Mouse (Mus musculus): ENCODE measurements around the gene Rinl.

Rinl gene

DNA sequence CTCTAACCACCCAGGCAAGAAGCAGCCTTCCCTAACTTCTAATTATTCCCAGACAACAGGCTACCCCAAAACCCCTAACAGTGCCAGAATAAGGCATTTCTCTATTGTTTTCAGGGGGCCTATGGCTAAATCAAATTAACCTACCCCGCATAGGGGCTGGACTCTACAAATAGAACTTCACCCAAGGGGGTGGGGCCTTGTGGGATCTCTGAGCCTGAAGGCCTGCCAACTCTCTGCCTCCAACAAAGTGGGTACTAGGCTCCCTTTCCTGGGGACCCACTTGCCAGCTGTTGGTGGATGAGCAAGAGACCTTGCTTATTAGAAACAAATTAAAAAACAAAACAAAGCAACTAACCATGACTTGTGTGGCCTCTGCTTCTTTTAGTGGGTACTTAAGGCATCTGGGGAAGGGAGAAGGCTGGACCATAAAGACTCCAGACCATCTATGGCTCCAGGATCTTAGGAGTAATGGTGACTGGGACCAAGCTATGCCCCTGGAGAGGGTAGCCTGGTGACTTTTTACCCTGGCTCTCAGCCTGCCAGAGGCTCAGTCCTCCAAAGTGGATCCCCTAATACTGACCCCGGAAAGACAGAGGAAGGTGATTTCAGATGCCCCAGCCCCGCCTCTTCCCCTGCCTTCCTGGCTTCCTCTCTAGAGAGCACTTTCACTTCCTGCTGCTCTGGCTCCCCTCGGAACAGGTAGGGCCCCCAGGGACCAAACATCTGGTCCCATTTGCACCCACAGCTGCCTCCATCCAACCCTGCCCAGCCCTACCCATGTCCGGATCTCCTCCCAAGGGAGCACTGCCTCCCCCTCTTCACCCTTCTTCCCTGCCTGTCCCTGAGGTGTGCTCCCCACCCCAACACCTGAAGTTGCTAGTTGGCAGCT is at the start of gene Rinl:
Gene Rinl, plus strand, starts transcription at position 663 of the 889 bp plus-strand sequence.
- no peak for DNase-seq (ENCODE audit: low read depth, low spot score)

DNA sequence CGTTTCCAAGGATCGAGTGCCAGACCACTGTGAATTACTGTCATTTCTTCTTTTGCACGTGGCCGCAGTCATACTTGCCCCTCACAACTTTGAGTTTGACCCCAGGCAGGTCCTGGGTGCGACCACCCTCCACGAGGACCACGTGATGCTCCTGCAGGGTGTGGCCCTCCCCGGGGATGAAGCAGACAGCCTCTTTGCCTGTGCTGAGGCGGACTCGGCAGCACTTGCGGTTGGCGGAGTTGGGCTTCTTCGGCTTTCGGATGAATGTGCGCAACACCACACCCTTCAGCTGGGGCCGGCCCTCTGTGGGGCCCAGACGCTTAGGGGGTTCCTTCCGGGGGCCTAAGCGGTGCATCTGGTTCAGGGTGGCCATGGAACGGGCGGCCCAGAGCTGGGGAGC is 48.9 kb upstream of the Rinl start:
- DNase-seq (ENCODE audit: low read depth, low spot score) = no peak

GRCm38 (mm10) chr7:28740949-28741348 is 47.8 kb upstream of the Rinl start:
- no peak for DNase-seq (ENCODE audit: low read depth, low spot score)

DNA sequence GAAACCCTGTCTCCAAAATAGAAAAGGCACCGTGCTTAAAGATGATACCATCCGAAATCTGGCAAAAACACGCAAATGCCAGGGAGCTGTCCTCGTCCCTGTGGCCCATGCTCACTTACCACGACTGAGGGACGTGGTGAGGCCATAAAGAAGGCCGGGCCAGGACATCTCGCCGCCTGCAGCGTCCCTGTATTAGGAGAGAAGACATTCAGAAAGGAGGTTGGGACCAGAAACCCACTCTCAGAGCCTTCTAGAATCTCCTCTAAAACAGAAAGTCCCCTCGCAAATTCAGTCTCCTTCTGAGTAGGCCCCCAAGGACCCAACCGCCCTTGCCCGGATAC is 47.4 kb upstream of the Rinl start:
- DNase-seq (ENCODE audit: low read depth, low spot score) = no peak

- peak; percentile 97 for DNase-seq (ENCODE audit: low read depth, low spot score)
Observed at GRCm38 (mm10) chr7:28741709-28742438, 46.9 kb upstream of the Rinl start, which contains the start of the genes Mrps12 and Sars2. Gene Mrps12, minus strand, starts transcription at chr7:28741820. Gene Sars2, plus strand, starts transcription at chr7:28741992.

GRCm38 (mm10) chr7:28749935-28750334 is 38.8 kb upstream of the Rinl start:
- no peak for DNase-seq (ENCODE audit: low read depth, low spot score)

- DNase-seq (ENCODE audit: low read depth, low spot score) = no peak
Observed at GRCm38 (mm10) chr7:28756079-28756478, 32.7 kb upstream of the Rinl start, which contains the start of gene Ccer2. Gene Ccer2, plus strand, starts transcription at chr7:28756174.

GRCm38 (mm10) chr7:28758623-28759022 is 30.1 kb upstream of the Rinl start:
- no peak for DNase-seq (ENCODE audit: low read depth, low spot score)

GRCm38 (mm10) chr7:28761907-28762306 is 26.9 kb upstream of the Rinl start:
- no peak for DNase-seq (ENCODE audit: low read depth, low spot score)

- DNase-seq (ENCODE audit: low read depth, low spot score) = no peak
Observed at GRCm38 (mm10) chr7:28765211-28765610, 23.6 kb upstream of the Rinl start.

DNA sequence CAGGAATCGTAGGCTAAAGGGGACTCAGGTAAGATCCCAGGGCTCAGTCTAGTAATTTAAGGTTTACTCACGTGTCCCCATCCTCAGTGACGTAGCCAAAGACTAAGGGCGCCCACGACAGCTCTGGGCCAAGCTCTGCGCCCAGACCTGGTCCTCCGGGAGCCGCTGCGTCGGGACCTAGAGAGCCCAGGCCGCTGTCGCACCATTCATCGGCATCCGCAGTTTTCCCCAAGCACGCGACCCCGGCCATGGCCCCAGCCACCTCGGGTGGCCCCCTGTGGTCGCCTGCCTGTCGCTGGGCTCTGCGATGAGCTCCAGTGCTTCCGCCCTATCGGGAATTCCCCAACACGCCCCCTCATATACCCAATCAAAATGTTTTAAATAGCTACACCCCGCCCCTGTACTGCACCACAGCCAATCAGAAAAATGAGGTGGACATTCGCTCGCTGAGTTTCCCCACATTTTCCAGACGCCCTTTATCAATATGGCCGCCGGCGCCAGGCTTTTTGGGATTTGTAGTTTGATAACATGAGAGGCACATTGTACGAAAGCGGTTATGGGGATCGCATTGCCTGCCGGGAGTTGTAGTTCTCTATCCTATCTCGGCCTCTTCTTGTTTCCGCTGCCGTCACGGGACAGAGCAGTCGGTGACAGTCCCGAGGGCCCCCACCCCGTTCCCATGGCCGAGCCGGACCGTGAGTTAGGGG is 22.4 kb upstream of the Rinl start, which contains the start of gene Sirt2:
Gene Sirt2, plus strand, starts transcription at position 563 of the 707 bp plus-strand sequence.
- peak; percentile 99 for DNase-seq (ENCODE audit: low read depth, low spot score)

- DNase-seq (ENCODE audit: low read depth, low spot score) = no peak
Observed at GRCm38 (mm10) chr7:28766910-28767309, 21.9 kb upstream of the Rinl start.

GRCm38 (mm10) chr7:28767462-28767965 is 21.3 kb upstream of the Rinl start, which contains the start of gene Nfkbib:
Gene Nfkbib, minus strand, starts transcription at chr7:28767512.
- peak; percentile 53 for DNase-seq (ENCODE audit: low read depth, low spot score)

- DNase-seq (ENCODE audit: low read depth, low spot score) = no peak
Observed at GRCm38 (mm10) chr7:28769414-28769958, 19.3 kb upstream of the Rinl start.

DNA sequence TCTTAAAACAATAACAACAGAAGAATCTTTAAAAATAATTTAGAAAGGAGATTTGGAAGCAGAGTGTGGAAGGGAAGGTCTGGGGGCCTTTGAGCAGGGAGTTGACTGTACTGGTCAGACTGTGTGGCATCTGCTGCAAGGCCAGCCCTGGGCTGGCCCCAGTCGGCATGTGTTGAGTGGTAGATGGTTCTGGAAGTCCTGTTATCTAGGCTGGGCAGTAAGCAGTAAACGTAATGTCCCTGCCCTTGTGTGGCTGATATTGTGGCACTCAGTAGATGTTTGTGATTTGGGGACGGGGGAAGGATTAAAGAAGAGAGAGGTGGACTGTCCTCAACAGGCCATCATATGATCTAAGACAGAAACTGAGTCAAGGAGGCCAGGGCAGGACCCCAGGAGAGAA is 18.5 kb upstream of the Rinl start:
- no peak for DNase-seq (ENCODE audit: low read depth, low spot score)

GRCm38 (mm10) chr7:28771867-28772266 is 16.9 kb upstream of the Rinl start:
- no peak for DNase-seq (ENCODE audit: low read depth, low spot score)

GRCm38 (mm10) chr7:28773163-28773562 is 15.6 kb upstream of the Rinl start:
- DNase-seq (ENCODE audit: low read depth, low spot score) = no peak

- DNase-seq (ENCODE audit: low read depth, low spot score) = no peak
Observed at GRCm38 (mm10) chr7:28774164-28774563, 14.6 kb upstream of the Rinl start.

DNA sequence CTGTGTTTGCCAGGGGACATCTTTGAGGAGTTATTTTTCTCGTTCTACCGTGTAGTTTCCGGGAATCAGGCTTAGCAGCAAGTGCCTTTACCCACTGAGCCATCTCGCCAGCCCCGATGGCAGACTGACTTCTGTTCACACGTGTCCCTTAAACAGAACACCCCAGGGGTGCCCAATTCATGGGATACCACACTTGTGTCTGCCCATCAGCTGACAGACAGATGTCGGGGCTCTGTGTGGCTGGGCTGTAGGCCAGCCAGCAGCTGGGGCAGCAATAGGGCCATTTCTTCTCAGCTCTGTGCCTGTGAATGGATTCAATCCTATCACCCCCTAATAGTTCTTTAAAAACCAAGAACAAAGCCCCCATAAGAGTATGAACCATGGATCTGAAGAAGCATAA is 13.6 kb upstream of the Rinl start:
- DNase-seq (ENCODE audit: low read depth, low spot score) = no peak

- DNase-seq (ENCODE audit: low read depth, low spot score) = no peak
Observed at GRCm38 (mm10) chr7:28778825-28779224, 9.9 kb upstream of the Rinl start.

GRCm38 (mm10) chr7:28780067-28780658 is 8.6 kb upstream of the Rinl start:
- peak; percentile 91 for DNase-seq (ENCODE audit: low read depth, low spot score)

Data from retina, postnatal 7 days (tissue).